Mouse (Mus musculus) c-Kit-positive CD71-positive TER-119-positive erythroid progenitor cells, embryonic 14.5 days (primary cell): Measurements from ENCODE around the gene Mrpl54.

Source experiments
- DNase-seq: peaks from one replicate; pipeline ENCODE4 v3.0.0-alpha.2; 2013; ENCODE audit warnings: low spot score

Gene Mrpl54

GRCm38 (mm10) chr10:81266211-81267105 lies at the start of gene Mrpl54, which contains the start of gene Apba3:
Mrpl54 (minus strand) TSS chr10:81266934.
Apba3 (plus strand) TSS chr10:81266960.
- peak; percentile 96 for DNase-seq

DNA sequence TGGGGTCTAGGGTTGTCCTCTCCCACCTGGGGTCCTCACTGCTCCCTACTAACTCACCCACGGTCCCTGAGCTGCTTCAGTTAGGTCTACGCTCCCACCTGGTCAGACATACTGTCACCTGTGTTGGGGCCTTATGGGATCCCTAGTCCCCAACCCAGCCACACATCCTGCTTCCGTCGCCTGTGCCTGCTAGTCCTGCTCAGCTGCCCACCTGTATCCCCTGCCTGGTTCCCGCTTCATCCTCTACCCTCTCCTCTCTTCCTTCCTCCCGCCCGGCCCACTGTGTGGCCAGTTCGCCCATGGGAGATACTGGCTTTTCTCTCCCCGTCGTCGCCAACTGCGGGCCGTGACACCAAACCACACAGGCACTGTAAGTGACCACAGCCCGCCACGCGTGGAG lies 48.9 kb upstream of the Mrpl54 start:
- no peak for DNase-seq

DNA sequence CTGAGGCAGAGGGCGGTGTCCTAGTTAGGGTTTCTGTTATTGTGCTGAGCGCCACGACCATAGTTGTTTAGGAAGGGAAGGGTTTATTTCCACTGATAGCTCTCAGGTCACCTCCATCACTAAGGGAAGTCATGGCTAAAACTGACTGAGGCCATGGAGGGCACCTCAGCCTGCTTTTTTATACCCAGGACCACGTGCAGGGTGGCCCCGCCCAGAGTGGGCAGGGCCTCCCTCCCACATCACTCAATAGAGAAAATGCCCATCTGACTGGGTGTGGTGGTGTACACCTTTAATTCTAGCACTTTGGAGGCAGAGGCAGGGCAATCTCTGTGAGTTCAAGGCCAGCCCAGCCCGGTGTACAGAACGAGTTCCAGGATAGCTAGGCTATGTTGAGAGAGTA lies 47.5 kb upstream of the Mrpl54 start:
- DNase-seq, result no peak

GRCm38 (mm10) chr10:81313581-81313980 lies 46.8 kb upstream of the Mrpl54 start:
- no peak for DNase-seq

DNA sequence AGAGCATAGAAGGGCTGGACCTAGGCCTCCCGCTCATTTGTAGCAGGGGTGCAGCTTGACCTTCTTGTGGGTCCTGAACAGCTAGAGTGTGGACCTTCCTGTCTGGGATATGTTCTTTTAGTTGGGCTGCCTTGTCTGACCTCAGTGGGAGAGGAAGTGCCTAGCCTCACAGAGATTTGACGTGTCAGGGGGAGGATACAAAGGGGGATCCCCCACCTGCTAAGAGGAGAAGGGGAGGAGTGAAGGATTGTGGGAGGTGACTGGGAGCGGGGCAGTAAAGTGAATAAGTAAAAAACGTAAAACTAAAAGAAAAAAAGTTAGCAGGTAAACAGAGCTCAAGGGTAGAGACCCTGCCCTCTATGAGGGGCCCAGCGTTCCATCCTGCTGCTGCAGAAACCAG lies 42.8 kb upstream of the Mrpl54 start:
- DNase-seq, result no peak

DNA sequence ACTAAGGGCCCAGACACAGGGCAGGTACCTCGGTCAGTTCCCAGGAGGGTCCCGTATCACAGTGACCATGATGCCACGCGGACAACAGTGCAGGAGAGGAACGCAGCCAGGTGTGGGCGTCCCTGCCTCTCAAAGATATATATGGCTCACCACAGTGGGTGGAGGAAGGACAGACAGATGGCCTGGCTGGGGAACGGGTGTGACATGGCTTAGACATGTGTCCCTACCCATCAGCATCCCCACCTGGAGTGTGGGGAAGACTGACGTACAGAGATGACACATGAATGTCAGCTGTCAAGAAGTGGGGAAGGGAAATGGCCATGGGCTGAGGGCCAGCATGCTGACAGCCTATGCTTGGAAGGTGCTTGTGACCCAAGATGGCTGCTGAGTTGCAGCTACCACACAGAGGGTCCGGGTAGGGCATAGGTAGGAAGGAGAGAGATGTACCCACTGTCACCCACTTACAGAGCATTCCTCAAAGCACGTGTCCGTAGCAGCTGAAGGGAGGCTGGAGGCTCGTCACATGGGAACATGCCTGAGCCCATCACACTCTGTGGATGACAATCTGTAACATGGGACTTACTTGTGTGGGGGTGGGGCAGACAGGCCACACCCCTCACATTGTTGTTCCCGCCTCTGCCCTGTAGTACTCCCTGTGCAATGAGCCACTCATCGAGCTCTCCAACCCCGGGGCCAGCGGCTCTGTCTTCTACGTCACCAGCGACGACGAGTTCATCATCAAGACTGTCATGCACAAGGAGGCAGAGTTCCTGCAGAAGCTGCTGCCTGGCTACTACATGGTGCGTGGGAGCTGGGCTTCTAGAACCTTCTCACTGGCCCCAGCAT lies 40.3 kb upstream of the Mrpl54 start:
- DNase-seq, result no peak

GRCm38 (mm10) chr10:81306173-81306668 lies 39.5 kb upstream of the Mrpl54 start:
- DNase-seq, result no peak

- no peak for DNase-seq
These were observed 38.9 kb upstream of the Mrpl54 start for GRCm38 (mm10) chr10:81305663-81306062.

- peak; percentile 59 for DNase-seq
These were observed 38.0 kb upstream of the Mrpl54 start for GRCm38 (mm10) chr10:81304597-81305238.

DNA sequence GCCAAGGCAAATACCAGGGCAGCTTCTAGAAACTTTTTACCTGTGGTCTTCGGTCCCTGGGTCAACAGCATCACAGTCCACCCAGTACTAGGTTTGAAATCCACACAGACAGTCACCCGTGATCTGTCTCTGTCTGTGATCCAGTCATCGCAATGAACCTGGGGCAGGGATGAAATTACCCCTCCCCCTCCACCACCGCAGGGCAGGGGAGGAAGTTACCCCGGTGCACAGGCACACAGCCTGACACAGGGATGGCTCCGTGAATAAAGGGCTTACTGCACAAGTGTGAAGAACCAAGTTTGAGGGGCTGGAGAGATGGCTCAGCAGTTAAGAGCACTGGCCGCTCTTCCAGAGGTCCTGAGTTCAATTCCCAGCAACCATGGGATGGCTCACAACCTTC lies 37.0 kb upstream of the Mrpl54 start:
- DNase-seq, result no peak

GRCm38 (mm10) chr10:81303258-81303657 lies 36.5 kb upstream of the Mrpl54 start:
- DNase-seq, result no peak

DNA sequence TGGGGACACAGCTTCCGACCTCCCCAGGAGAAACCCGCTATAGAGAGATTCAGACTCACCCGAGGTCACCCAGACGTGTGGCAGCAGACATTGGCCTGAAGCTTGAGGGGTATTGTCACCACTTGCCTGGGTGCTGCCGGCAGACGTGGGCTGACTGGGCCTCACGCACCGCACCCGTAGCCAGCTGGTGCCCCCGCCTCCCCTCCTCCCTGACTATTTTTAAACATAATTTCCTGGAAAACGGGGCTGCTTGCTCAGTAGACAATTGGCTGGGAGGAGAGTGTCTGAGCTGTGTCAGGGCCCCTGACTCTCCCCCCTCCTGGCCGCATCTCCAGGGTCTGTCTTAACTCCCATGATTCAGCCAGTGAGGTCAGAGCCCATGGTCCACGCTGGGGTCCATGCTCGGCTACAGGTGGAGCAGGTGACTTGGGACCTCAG lies 36.1 kb upstream of the Mrpl54 start:
- DNase-seq, result peak; percentile 46

DNA sequence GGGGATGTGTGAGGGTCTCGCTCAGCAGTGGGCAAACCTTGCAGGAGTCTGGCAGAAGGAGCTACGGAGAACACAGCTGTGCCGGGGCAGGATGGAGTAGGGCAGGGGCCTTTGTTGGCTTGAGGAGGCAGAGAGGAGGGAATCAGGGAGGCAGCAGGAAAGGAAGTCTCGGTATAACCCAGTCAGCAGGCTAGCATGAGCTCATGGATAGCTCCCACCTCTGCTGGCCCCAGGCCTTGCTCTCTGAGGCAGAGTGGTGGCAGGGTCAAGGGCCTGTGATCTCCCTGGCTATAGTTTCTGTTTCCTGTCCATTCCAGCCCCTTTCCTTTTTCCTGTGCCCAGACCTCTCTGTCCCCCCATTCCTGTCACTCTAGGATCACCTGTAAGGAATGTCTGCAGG lies 35.6 kb upstream of the Mrpl54 start:
- no peak for DNase-seq

DNA sequence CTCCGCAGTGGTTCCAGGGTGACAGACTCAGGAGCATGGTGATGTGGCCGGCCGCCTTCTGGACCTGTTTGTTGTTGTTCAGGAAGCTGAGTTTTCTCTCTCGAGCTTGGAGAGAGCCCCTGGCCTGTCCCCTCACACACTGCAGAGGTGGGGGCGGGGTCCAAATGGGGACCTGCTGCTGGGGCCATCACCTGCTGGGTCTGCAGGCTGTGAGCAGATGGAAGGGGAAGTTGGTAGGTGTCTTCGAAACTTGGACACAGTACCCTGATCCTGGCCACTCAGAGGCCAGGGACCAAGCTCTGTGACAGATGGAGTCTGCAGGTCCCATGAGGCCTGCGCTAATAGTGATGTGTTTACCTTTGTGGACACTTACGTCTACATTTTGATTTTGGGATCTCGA lies 34.6 kb upstream of the Mrpl54 start:
- no peak for DNase-seq

- no peak for DNase-seq
These were observed 33.7 kb upstream of the Mrpl54 start for GRCm38 (mm10) chr10:81300352-81300907.

DNA sequence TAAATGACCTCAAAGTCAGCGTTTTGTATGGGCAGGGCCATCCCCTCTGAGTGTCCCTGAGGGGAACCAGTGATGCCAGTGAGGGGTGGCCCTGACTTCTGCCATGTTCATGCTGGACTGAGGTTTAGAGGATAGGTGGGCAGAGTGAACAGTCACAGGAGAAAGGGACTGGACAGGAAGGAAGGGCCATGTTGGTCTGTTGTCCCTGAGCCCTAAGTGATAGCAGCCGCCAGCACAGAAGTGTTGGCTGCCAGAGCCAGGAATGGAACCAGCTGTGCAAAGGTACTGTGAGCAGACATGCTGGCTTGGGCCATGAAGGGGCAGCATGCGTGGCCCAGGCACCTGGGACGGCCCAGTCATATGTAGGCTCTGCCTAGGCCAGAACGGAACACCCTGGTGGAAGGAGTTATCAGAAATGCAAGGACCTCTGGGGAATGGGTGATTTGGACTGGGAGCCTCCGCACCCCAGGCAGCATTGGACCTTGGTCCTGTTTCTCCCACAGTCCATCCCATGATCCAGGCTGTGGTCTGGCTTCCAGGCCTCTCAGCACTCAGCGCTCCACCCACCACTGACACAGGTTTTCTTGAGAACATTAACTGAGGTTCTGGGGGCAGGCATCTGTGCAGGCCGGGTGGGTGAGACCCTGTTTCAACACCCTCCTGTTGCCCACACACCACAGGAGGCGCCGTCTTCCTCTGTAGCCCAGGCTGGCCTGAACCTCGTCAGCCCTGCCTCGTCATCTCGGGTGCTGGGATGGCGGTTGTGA lies 33.0 kb upstream of the Mrpl54 start:
- no peak for DNase-seq

DNA sequence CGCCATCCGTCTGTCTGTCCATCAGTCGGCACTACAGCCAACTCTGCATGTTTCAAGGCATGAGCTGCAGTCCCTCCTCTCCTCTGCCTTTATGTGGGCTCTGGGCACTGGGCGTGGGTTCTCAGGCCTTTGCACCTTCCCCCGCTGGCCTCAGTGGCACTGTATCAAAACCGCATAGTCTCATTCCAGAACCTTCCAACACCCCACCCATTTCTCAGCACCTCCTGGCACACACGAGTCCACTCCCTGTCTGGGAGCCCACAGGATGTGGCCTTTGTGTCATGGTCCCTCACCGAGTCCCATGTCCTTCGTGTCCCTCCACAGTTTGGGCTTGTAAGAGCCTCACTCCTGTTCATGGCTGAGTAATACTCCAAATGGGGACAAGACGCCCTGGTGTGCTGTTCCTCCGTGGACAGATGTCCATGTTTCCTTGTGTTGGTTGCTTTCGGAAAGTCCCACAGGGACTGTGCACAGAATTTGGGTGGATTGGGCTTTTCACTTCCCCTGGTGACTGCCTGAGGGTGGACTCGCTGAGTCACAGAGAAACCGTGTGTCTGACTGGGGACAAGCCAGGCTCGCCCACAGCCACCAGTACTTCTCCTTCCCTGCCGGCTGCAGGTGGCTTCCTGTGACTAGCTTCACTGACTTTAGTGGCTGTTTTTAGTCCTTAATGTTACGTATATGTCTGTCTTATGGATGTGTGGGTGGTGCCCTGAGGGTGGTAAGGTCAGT lies 31.8 kb upstream of the Mrpl54 start:
- DNase-seq, result no peak

- DNase-seq, result no peak
These were observed 31.1 kb upstream of the Mrpl54 start for GRCm38 (mm10) chr10:81297845-81298244.

- DNase-seq, result no peak
These were observed 30.5 kb upstream of the Mrpl54 start for GRCm38 (mm10) chr10:81297246-81297645.

- no peak for DNase-seq
These were observed 28.5 kb upstream of the Mrpl54 start for GRCm38 (mm10) chr10:81295185-81295584.
